Mouse (Mus musculus): Measurements from ENCODE around the gene Ckb. TPM values are rescaled to one million over a fixed set of nuclear protein-coding genes. Genes with fewer than 3 reads are reported as not detected.

The Ckb gene
- total and polyA plus RNA-seq, 3 experiments, result 0.11 TPM; not detected in 2

GRCm38 (mm10) chr12:111700920-111701458, 28.9 kb upstream of the Ckb start:
- Histone ChIP-seq H3K9me3 (replicated peaks) (no peaks in the 10 kb centered on the region), H3K4me1 (ENCODE audit: insufficient read depth, low read depth, low read length) (peaks cover 6% of the 10 kb centered on the region; the same call in 1 of the 2 replicates), H3K27me3 (ENCODE audit: insufficient read depth, low read length) (peaks cover 66% of the 10 kb centered on the region), H3K4me3 (ENCODE audit: low read depth, low read length) (no peak overlapping the region), H3K36me3 (replicated peaks) (peaks cover 9% of the 10 kb centered on the region)
- TF ChIP-seq GATA1 (IDR thresholded peaks at IDR 0.05; ENCODE audit: borderline replicate concordance, low read length) (no peak), POLR2AphosphoS5 (IDR thresholded peaks at IDR 0.05; ENCODE audit: insufficient replicate concordance, low read depth, low read length) (no peak), TAL1 (conservative IDR thresholded peaks at IDR 0.05; ENCODE audit: low read depth, low read length) (no peak), CTCF (IDR thresholded peaks at IDR 0.05; ENCODE audit: low read depth, low read length) (no peak), GATA2 (IDR thresholded peaks at IDR 0.05; ENCODE audit: borderline replicate concordance, low read depth, low read length) (no peak)
- ATAC-seq (ENCODE audit: extremely low read depth, insufficient number of reproducible peaks, low FRiP score, poor library complexity, severe bottlenecking), result no peak
- DNase-seq (ENCODE audit: low spot score), result no peak

DNA sequence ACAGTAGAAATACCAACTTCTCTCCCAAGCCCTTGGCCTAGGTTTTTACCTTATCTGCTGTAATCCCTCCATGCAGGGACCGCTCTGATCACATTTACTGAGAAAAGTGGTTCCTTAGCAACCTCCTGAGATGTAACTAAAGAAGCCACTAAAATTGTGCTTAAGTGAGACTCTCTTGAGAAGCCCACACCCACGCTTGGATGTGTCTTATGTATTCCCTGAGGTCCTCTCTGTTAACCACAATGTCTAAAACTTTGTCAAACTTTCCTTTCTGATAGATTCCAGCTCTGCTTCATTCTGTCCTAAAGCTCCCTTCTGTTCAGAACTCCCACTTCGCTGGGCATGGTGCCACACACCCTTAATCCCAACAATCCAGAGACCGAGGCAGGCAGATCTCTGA, 27.4 kb upstream of the Ckb start:
- Histone ChIP-seq H3K27me3 (ENCODE audit: insufficient read depth, low read length) (peaks cover 64% of the 10 kb centered on the region), H3K36me3 (replicated peaks) (no peaks in the 10 kb centered on the region), H3K9me3 (replicated peaks) (no peaks in the 10 kb centered on the region), H3K4me1 (ENCODE audit: insufficient read depth, low read depth, low read length) (peaks cover 19% of the 10 kb centered on the region), H3K4me3 (ENCODE audit: low read depth, low read length) (no peak overlapping the region)
- no peak for DNase-seq (ENCODE audit: low spot score)
- no peak for ATAC-seq (ENCODE audit: extremely low read depth, insufficient number of reproducible peaks, low FRiP score, poor library complexity, severe bottlenecking)
- TF ChIP-seq CTCF (IDR thresholded peaks at IDR 0.05; ENCODE audit: low read depth, low read length), result no peak
- no peak for TF ChIP-seq TAL1 (conservative IDR thresholded peaks at IDR 0.05; ENCODE audit: low read depth, low read length)
- no peak for TF ChIP-seq POLR2AphosphoS5 (IDR thresholded peaks at IDR 0.05; ENCODE audit: insufficient replicate concordance, low read depth, low read length)
- TF ChIP-seq GATA1 (IDR thresholded peaks at IDR 0.05; ENCODE audit: borderline replicate concordance, low read length), result no peak
- TF ChIP-seq GATA2 (IDR thresholded peaks at IDR 0.05; ENCODE audit: borderline replicate concordance, low read depth, low read length), result no peak

DNA sequence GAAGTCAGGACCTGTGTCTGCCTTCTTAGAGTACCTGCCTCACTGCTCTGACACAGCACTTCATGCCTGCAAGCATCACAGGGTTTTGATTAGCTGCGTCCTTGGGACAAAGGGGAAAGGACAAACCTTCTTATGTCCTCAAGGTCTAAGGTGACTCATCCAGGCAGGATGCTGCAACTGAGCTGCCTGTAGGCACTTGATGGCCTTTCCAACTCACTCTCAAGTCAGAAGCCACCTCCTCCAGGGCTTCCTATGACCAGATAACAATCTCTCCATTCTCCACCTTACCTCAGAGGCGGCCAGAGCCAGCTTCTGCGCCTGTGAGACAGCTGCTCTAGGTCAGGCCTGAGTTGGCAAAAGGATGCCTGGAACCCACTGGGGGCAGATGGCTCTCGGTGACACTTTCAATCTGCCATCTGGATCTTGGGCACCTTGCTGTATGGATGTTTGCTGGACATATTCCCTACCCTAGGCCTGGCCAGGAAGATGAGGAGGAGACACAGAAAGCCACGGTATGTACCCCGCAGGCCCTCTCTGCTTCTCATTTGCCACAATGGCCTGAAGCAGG, 26.3 kb upstream of the Ckb start:
- ATAC-seq (ENCODE audit: extremely low read depth, insufficient number of reproducible peaks, low FRiP score, poor library complexity, severe bottlenecking), result no peak
- H3K36me3 ChIP-seq (replicated peaks), result no peaks in the 10 kb centered on the region
- TF ChIP-seq POLR2AphosphoS5 (IDR thresholded peaks at IDR 0.05; ENCODE audit: insufficient replicate concordance, low read depth, low read length), result no peak
- no peak for TF ChIP-seq CTCF (IDR thresholded peaks at IDR 0.05; ENCODE audit: low read depth, low read length)
- no peak for TF ChIP-seq GATA2 (IDR thresholded peaks at IDR 0.05; ENCODE audit: borderline replicate concordance, low read depth, low read length)
- no peak for TF ChIP-seq GATA1 (IDR thresholded peaks at IDR 0.05; ENCODE audit: borderline replicate concordance, low read length)
- no peak for TF ChIP-seq TAL1 (conservative IDR thresholded peaks at IDR 0.05; ENCODE audit: low read depth, low read length)
- H3K9me3 ChIP-seq (replicated peaks), result no peaks in the 10 kb centered on the region
- H3K4me1 ChIP-seq (ENCODE audit: insufficient read depth, low read depth, low read length), result peaks cover 30% of the 10 kb centered on the region
- H3K4me3 ChIP-seq (ENCODE audit: low read depth, low read length), result no peak overlapping the region
- no peak for DNase-seq (ENCODE audit: low spot score)
- H3K27me3 ChIP-seq (ENCODE audit: insufficient read depth, low read length), result peaks cover 64% of the 10 kb centered on the region

GRCm38 (mm10) chr12:111697708-111698107, 25.6 kb upstream of the Ckb start:
- no peak for ATAC-seq (ENCODE audit: extremely low read depth, insufficient number of reproducible peaks, low FRiP score, poor library complexity, severe bottlenecking)
- DNase-seq (ENCODE audit: low spot score), result no peak
- Histone ChIP-seq H3K27me3 (ENCODE audit: insufficient read depth, low read length) (peaks cover 67% of the 10 kb centered on the region), H3K9me3 (replicated peaks) (no peaks in the 10 kb centered on the region), H3K4me3 (ENCODE audit: low read depth, low read length) (no peak overlapping the region), H3K36me3 (replicated peaks) (no peaks in the 10 kb centered on the region), H3K4me1 (ENCODE audit: insufficient read depth, low read depth, low read length) (peaks cover 37% of the 10 kb centered on the region)
- TF ChIP-seq GATA1 (IDR thresholded peaks at IDR 0.05; ENCODE audit: borderline replicate concordance, low read length) (no peak), GATA2 (IDR thresholded peaks at IDR 0.05; ENCODE audit: borderline replicate concordance, low read depth, low read length) (no peak), POLR2AphosphoS5 (IDR thresholded peaks at IDR 0.05; ENCODE audit: insufficient replicate concordance, low read depth, low read length) (no peak), CTCF (IDR thresholded peaks at IDR 0.05; ENCODE audit: low read depth, low read length) (no peak), TAL1 (conservative IDR thresholded peaks at IDR 0.05; ENCODE audit: low read depth, low read length) (no peak)

GRCm38 (mm10) chr12:111696239-111696638, 24.1 kb upstream of the Ckb start:
- ATAC-seq (ENCODE audit: extremely low read depth, insufficient number of reproducible peaks, low FRiP score, poor library complexity, severe bottlenecking), result peak; percentile 51
- Histone ChIP-seq H3K27me3 (ENCODE audit: insufficient read depth, low read length) (peaks cover 78% of the 10 kb centered on the region), H3K4me1 (ENCODE audit: insufficient read depth, low read depth, low read length) (peaks cover 46% of the 10 kb centered on the region), H3K4me3 (ENCODE audit: low read depth, low read length) (no peak overlapping the region), H3K36me3 (replicated peaks) (no peaks in the 10 kb centered on the region), H3K9me3 (replicated peaks) (no peaks in the 10 kb centered on the region)
- TF ChIP-seq TAL1 (conservative IDR thresholded peaks at IDR 0.05; ENCODE audit: low read depth, low read length) (no peak), CTCF (IDR thresholded peaks at IDR 0.05; ENCODE audit: low read depth, low read length) (peak; percentile 34; the same call in 1 of the 2 replicates)
- peak; percentile 66 for DNase-seq (ENCODE audit: low spot score)

DNA sequence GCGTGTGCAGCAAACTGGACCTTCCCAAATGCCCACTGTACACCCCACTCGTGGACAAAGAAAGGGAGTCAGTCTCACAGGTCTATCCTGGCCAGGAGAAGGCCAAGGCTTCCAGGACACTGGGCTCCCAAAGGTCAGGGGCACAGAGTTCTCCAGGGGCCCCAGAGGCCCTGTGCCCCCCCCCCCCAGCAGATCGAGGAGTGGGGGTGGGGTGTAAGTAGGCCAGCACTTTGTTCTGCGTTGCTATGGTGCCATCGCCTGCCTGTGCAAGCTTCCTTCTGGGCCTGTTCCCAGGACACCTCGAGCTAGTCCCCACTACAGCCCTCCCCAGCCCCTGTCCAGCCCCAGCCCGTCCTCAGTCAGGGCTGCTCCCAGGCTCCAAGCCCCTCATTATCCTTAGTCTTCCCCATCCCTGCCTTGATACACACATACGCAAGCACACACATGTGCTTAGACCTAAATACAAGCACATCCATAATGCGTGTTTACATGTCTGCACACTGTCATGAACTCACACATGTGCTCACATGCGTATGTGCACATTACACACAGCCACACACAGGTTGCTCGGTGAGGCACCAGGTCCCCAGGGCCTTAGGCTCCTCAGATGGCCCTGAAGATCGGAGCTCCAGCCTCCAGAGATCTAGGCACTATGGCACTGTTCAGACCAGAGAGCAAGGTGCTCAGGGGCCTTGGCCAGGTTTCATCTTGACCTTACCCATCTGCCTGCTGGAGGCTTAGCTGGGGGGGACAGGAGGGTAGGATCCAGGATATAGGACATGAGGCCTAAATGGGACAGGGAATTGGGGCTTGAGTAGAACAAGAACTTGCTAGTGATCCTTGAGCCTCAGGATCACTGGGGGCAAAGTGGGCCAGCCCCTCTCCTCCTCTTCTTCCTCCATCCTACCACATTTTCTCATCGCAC, 23.0 kb upstream of the Ckb start:
- no peak for DNase-seq (ENCODE audit: low spot score)
- Histone ChIP-seq H3K4me3 (ENCODE audit: low read depth, low read length) (no peak overlapping the region), H3K27me3 (ENCODE audit: insufficient read depth, low read length) (peaks cover 77% of the 10 kb centered on the region), H3K9me3 (replicated peaks) (no peaks in the 10 kb centered on the region), H3K36me3 (replicated peaks) (no peaks in the 10 kb centered on the region), H3K4me1 (ENCODE audit: insufficient read depth, low read depth, low read length) (peaks cover 43% of the 10 kb centered on the region)
- TF ChIP-seq GATA1 (IDR thresholded peaks at IDR 0.05; ENCODE audit: borderline replicate concordance, low read length) (no peak), GATA2 (IDR thresholded peaks at IDR 0.05; ENCODE audit: borderline replicate concordance, low read depth, low read length) (no peak), POLR2AphosphoS5 (IDR thresholded peaks at IDR 0.05; ENCODE audit: insufficient replicate concordance, low read depth, low read length) (no peak), CTCF (IDR thresholded peaks at IDR 0.05; ENCODE audit: low read depth, low read length) (no peak), TAL1 (conservative IDR thresholded peaks at IDR 0.05; ENCODE audit: low read depth, low read length) (no peak)
- ATAC-seq (ENCODE audit: extremely low read depth, insufficient number of reproducible peaks, low FRiP score, poor library complexity, severe bottlenecking), result no peak
